Mouse (Mus musculus) urinary bladder, adult 2 months (tissue): ENCODE measurements around the gene Prickle2. TPM values are rescaled to one million over a fixed set of nuclear protein-coding genes. Genes with fewer than 3 reads are reported as not detected.

Source experiments
- DNase-seq: peaks from one replicate; pipeline ENCODE4 v3.0.0; 2022; ENCODE audit warnings: low spot score
- polyA plus RNA-seq: library from polyadenylated mRNA; depleted of rRNA; stranded (reverse); fragments of >200 nt; gene quantifications from 2 replicates; pipeline ENCODE4 v1.2.3, GENCODE M21; 2012; rRNA removed

Gene Prickle2
- polyA plus RNA-seq, 1 experiment: 13.6 TPM

DNA sequence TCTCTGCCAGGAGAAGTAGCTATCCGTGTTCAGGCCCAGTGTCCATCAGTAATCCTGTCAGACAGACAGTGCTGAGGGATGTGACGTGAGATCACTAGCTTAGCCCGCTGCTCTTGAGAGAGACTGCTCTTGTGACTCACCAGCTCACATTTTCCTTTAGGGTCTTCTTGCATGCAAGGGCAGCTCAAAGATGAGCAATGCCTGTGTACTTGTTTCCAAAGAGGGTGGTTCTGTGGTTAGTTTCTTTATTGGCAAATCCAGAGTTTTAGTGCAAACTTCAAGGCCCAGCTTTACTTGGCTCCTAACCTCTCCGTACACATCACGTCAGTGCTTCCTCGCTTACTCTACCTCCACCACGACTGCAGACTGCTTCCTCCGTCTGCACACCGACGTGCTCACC is 324.9 kb downstream of the Prickle2 start:
- DNase-seq: no peak

DNA sequence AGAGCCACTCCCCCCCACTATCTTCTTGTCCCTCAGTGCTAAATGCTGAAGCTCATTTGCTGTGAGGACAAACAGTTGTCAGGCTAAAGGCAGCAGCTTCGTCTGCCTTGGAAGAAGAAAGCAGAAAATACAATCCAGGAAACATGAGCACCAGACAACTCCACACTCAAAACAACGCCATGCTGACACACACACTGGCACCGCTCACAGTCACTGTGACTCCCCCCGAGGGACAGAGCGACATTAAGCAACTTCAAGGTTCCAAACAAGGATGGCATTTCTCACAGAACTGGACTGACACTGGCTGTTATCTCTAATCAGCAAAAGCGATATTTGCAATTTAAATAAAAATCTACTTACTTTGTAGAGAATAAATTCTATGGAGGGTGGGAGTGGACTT is 331.1 kb downstream of the Prickle2 start:
- DNase-seq: no peak

DNA sequence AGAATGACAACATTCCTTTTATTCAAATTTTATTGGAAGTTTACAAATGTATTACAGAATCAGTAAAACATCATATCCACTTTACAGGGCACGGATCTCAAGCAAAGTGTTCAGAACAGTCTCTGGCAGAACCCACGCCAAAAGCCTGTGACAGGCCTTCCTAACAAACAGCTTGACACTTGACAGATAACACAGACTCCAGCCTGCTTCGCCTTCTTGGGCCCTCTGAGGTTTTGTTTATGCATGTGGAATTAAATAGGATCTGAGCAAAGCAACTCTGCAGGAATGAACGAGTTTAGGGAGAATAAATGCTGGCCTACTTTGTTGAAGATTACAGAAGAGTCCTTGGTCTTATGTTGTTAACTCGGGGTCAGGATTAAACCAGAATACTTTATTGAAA is 335.1 kb downstream of the Prickle2 start:
- no peak for DNase-seq

DNA sequence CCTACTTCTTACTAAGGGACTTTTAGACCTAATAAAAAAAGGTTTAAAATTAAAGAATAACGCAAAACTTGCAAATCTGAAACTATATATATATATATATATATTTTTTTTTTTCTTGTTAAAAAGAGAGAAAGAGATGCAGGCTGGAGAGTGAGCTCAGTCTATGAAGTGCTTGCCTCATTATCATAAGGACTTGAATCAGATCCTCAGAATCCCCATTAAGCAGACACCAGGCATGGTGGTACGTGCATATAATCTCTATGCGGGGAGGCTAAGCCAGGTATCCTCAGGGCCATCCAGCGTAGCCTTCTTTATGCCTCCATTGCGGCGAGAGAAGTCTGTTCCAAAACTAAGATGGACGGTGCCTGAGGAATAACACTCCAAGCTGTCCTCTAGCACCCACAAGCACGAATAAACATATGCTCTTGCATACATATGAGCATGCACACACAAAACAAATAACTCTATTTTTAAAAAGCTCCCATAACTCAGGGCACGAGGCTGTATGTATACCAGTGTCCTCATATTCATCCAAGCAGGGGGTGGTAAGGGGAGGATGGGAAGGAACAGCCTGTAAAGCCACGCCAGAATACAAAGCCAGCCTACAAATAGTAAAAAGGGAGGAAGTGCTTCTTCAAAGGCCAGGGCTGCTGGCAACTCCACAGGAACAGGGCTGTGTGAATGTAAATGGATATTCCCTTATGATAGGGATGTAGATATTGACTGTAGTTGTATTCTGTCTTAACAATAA is 358.5 kb downstream of the Prickle2 start:
- DNase-seq: no peak

DNA sequence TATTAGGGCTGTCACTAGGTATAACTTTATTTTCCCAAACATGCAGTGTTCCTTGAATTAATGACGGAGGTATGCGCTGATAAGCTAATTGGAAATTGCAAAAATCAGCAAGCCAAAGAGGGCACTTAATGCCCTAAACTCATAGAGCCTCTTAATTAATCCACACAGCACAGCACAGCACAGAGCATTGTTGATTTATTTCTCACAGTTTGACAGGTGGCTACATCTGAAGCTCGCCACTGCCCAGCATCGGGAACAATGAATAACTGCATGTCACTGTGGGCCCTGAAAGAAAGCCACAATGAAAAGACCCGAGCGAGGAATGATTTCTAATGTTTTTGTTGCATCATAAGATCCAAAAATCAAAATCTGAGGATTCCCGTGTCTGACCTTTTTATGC is 359.2 kb downstream of the Prickle2 start:
- DNase-seq: no peak

DNA sequence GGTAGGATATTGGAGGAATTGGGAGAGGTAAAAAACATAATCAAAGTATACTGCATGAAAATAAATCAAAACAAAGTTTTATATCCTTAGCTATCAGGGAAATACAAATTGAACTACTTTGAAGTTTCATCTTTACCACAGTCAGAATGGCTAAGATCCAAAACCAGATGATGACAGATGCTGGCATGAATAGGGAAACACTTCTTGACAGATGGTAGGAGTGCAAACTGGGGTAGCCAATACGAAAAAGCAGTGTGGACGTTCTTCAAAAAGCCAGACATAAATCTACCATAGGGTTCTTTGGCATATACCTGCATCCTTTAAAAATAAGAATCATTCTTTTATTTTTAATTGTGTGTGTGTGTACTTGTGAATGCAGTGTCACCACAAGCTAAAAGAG is 360.8 kb downstream of the Prickle2 start:
- no peak for DNase-seq

DNA sequence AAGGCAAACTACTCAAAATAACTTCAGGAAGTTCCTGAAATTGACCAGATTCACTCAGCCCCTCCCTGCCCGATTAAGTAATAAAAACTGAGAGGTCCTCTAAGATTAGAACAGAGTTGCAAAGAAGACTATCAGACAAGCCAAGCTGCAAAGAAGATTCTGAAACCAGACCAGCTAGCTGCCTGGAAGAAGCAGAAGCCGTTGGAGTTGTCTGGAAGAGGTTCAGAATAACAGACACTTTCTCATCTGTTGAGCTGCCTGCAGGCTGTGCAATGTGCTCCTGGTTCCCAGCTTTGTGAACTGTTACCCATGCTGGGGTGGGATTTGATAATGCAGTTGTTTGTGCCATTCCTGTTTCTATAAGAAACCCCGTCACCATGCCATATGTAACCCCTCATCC is 361.4 kb downstream of the Prickle2 start:
- no peak for DNase-seq

Other genes with a start within 250 kb of the Prickle2 start
- not detected in 2 replicates for gene A730049H05Rik, start 110.3 kb upstream of the Prickle2 start, polyA plus RNA-seq
- 0.36 and 0.47 TPM in 2 replicates for gene Gm15737, start 163.2 kb upstream of the Prickle2 start, polyA plus RNA-seq
- 8.9 and 10.5 TPM in 2 replicates for gene Adamts9, start 237.3 kb upstream of the Prickle2 start, polyA plus RNA-seq